Comparison of ENCODE assay signal across 7 mouse cellular contexts in genomic region chr17:33978631-33979031, GRCm38 (mm10). TPM values are rescaled to one million over a fixed set of nuclear protein-coding genes. Genes with fewer than 3 reads are reported as not detected.
DNase-seq lines count a peak whose midpoint lies in the region; ATAC-seq and TF ChIP-seq lines count a peak whose summit lies in the region.

No protein-coding gene starts in this region.

- H3K4me2 ChIP-seq in forebrain, embryonic 15.5 days (replicated peaks), result peak overlapping the region; percentile 52
- peak overlapping the region; percentile 47 for H3K4me2 ChIP-seq in hindbrain, embryonic 11.5 days (replicated peaks; ENCODE audit: low read depth, low read length)
- H3K4me2 ChIP-seq in limb, embryonic 13.5 days (replicated peaks), result peak overlapping the region; percentile 62
- peak overlapping the region; percentile 52 for H3K4me2 ChIP-seq in midbrain, embryonic 12.5 days (replicated peaks)
- H3K4me2 ChIP-seq in stomach, embryonic 14.5 days (replicated peaks; ENCODE audit: low read depth, low read length), result peak overlapping the region; percentile 59

- H3K9me3 ChIP-seq in forebrain, embryonic 15.5 days, result no peaks in the 10 kb centered on the region
- no peaks in the 10 kb centered on the region for H3K9me3 ChIP-seq in hindbrain, embryonic 11.5 days (ENCODE audit: control insufficient read depth, low read length)
- H3K9me3 ChIP-seq in limb, embryonic 13.5 days, result no peaks in the 10 kb centered on the region
- H3K9me3 ChIP-seq in midbrain, embryonic 12.5 days, result no peaks in the 10 kb centered on the region
- no peaks in the 10 kb centered on the region for H3K9me3 ChIP-seq in stomach, embryonic 14.5 days (ENCODE audit: control insufficient read depth, low read depth, low read length)

- H3K4me1 ChIP-seq in forebrain, embryonic 15.5 days, result peaks cover 20% of the 10 kb centered on the region
- no peaks in the 10 kb centered on the region for H3K4me1 ChIP-seq in hindbrain, embryonic 11.5 days (replicated peaks; ENCODE audit: control insufficient read depth, insufficient read depth, low read length)
- peaks cover 25% of the 10 kb centered on the region for H3K4me1 ChIP-seq in limb, embryonic 13.5 days
- H3K4me1 ChIP-seq in midbrain, embryonic 12.5 days, result peaks cover 15% of the 10 kb centered on the region
- H3K4me1 ChIP-seq in stomach, embryonic 14.5 days (ENCODE audit: control insufficient read depth, insufficient read depth, low read length), result peaks cover 4% of the 10 kb centered on the region; the same call in 1 of the 2 replicates

- no peaks in the 10 kb centered on the region for H3K36me3 ChIP-seq in forebrain, embryonic 15.5 days
- H3K36me3 ChIP-seq in hindbrain, embryonic 11.5 days (ENCODE audit: control insufficient read depth, insufficient read depth, low read length), result no peaks in the 10 kb centered on the region
- H3K36me3 ChIP-seq in limb, embryonic 13.5 days, result no peaks in the 10 kb centered on the region
- no peaks in the 10 kb centered on the region for H3K36me3 ChIP-seq in midbrain, embryonic 12.5 days
- H3K36me3 ChIP-seq in stomach, embryonic 14.5 days (ENCODE audit: control insufficient read depth, insufficient read depth, low read length), result no peaks in the 10 kb centered on the region

- POLR2A ChIA-PET in Patski (lab: Charles Lee), result no interaction called here

- peaks cover 10% of the 10 kb centered on the region for H3K27me3 ChIP-seq in Patski
- peaks cover 45% of the 10 kb centered on the region for H3K27me3 ChIP-seq in forebrain, embryonic 15.5 days
- H3K27me3 ChIP-seq in hindbrain, embryonic 11.5 days (ENCODE audit: control insufficient read depth, insufficient read depth, low read length), result peaks cover 30% of the 10 kb centered on the region
- peaks cover 72% of the 10 kb centered on the region for H3K27me3 ChIP-seq in limb, embryonic 13.5 days
- H3K27me3 ChIP-seq in midbrain, embryonic 12.5 days, result peaks cover 56% of the 10 kb centered on the region
- H3K27me3 ChIP-seq in stomach, embryonic 14.5 days (ENCODE audit: control insufficient read depth, insufficient read depth, low read length), result peaks cover 17% of the 10 kb centered on the region

- H3K4me3 ChIP-seq in forebrain, embryonic 15.5 days, result peak overlapping the region; percentile 35
- peak overlapping the region; percentile 23 for H3K4me3 ChIP-seq in hindbrain, embryonic 11.5 days (ENCODE audit: low read depth, low read length)
- peak overlapping the region; percentile 37 for H3K4me3 ChIP-seq in limb, embryonic 13.5 days
- peak overlapping the region; percentile 33 for H3K4me3 ChIP-seq in midbrain, embryonic 12.5 days
- peak overlapping the region; percentile 29 for H3K4me3 ChIP-seq in stomach, embryonic 14.5 days (ENCODE audit: low read depth, low read length)

- in situ Hi-C loops in Patski (cut with MboI; ENCODE audit: low pct_unique_long_range_greater_than_20kb), result no loop called here

- no peak overlapping the region for H3K27ac ChIP-seq in forebrain, embryonic 15.5 days (replicated peaks)
- H3K27ac ChIP-seq in hindbrain, embryonic 11.5 days (ENCODE audit: low read depth, low read length), result no peak overlapping the region
- H3K27ac ChIP-seq in limb, embryonic 13.5 days, result no peak overlapping the region
- no peak overlapping the region for H3K27ac ChIP-seq in midbrain, embryonic 12.5 days (replicated peaks)
- no peak overlapping the region for H3K27ac ChIP-seq in stomach, embryonic 14.5 days (ENCODE audit: low read length)

- CTCF ChIA-PET in Patski (lab: Charles Lee), result interaction anchor here (1.0 kb wide), 1 partner anchor 14 kb away, joined by 3 read pairs; no protein-coding TSS in a partner anchor

- no peak for DNase-seq in Patski (ENCODE audit: low read depth, low spot score)
- peak; percentile 90 for DNase-seq in cerebellum, adult 11-12 months
- peak; percentile 31 for DNase-seq in hindbrain, embryonic 11.5 days (ENCODE audit: low spot score)

- under 1% methylated on average over 17 of the region's 17 CpGs for WGBS in forebrain, embryonic 15.5 days
- 0% methylated on average over 17 of the region's 17 CpGs for WGBS in hindbrain, embryonic 11.5 days
- 0% methylated on average over 17 of the region's 17 CpGs for WGBS in limb, embryonic 13.5 days
- 0% methylated on average over 17 of the region's 17 CpGs for WGBS in midbrain, embryonic 12.5 days
- under 1% methylated on average over 16 of the region's 17 CpGs for WGBS in stomach, embryonic 14.5 days

- no peak overlapping the region for H3K9ac ChIP-seq in forebrain, embryonic 15.5 days (replicated peaks)
- H3K9ac ChIP-seq in hindbrain, embryonic 11.5 days (ENCODE audit: low read depth, low read length), result no peak overlapping the region
- H3K9ac ChIP-seq in limb, embryonic 13.5 days, result peak overlapping the region; percentile 39
- H3K9ac ChIP-seq in midbrain, embryonic 12.5 days (replicated peaks), result peak overlapping the region; percentile 8
- H3K9ac ChIP-seq in stomach, embryonic 14.5 days (replicated peaks; ENCODE audit: low read depth, low read length), result 0 out of 2 replicates have a peak overlapping the region, but pooled peaks have one; percentile 25

- no peak for TF ChIP-seq CTCF in Patski (IDR thresholded peaks at IDR 0.05)

- ATAC-seq in Patski, result peak; percentile 69
- no peak for ATAC-seq in forebrain, embryonic 15.5 days (replicated peaks)
- ATAC-seq in hindbrain, embryonic 11.5 days (ENCODE audit: low FRiP score), result 0 out of 2 replicates have a peak, but pooled peaks have one; percentile 20
- peak; percentile 39; the same call in 1 of the 2 replicates for ATAC-seq in limb, embryonic 13.5 days (ENCODE audit: low FRiP score, low read depth)
- no peak for ATAC-seq in midbrain, embryonic 12.5 days (ENCODE audit: low FRiP score, low read depth)
- peak; percentile 75 for ATAC-seq in stomach, embryonic 14.5 days (ENCODE audit: insufficient number of reproducible peaks, insufficient read depth, low FRiP score, low read depth)

RNA-seq across cellular contexts. Expression of gene H2-K1, which starts 21.5 kb away (rescaled TPM):
- polyA plus RNA-seq in Patski (2021), result 79.5 TPM
- 8.1 and 13.0 TPM in 2 replicates for polyA plus RNA-seq in forebrain, embryonic 15.5 days (2015; fragmentation: Nextera tagmentation; extraction: Ambion mirVana)
- polyA plus RNA-seq in hindbrain, embryonic 11.5 days (2014; fragmentation: Nextera tagmentation; extraction: Ambion mirVana), result 18.7 and 19.4 TPM in 2 replicates
- 7.3 and 12.2 TPM in 2 replicates for polyA plus RNA-seq in limb, embryonic 13.5 days (2015; fragmentation: Nextera tagmentation; extraction: Ambion mirVana)
- 26.8 and 28.4 TPM in 2 replicates for polyA plus RNA-seq in midbrain, embryonic 12.5 days (2016; fragmentation: Nextera tagmentation; extraction: Ambion mirVana)
- polyA plus RNA-seq in stomach, embryonic 14.5 days (2014; fragmentation: Nextera tagmentation; extraction: Ambion mirVana), result 38.3 and 38.8 TPM in 2 replicates

RNA-seq across cellular contexts. Expression of gene Rps18, which starts 22.8 kb away (rescaled TPM):
- polyA plus RNA-seq in Patski (2021), result 1,854 TPM
- 864 and 971 TPM in 2 replicates for polyA plus RNA-seq in forebrain, embryonic 15.5 days (2015; fragmentation: Nextera tagmentation; extraction: Ambion mirVana)
- polyA plus RNA-seq in hindbrain, embryonic 11.5 days (2014; fragmentation: Nextera tagmentation; extraction: Ambion mirVana), result 1,221 and 1,241 TPM in 2 replicates
- polyA plus RNA-seq in limb, embryonic 13.5 days (2015; fragmentation: Nextera tagmentation; extraction: Ambion mirVana), result 1,649 and 1,723 TPM in 2 replicates
- 891 and 909 TPM in 2 replicates for polyA plus RNA-seq in midbrain, embryonic 12.5 days (2016; fragmentation: Nextera tagmentation; extraction: Ambion mirVana)
- 2,047 and 2,164 TPM in 2 replicates for polyA plus RNA-seq in stomach, embryonic 14.5 days (2014; fragmentation: Nextera tagmentation; extraction: Ambion mirVana)

RNA-seq across cellular contexts. Expression of gene Vps52, which starts 23.0 kb away (rescaled TPM):
- 56.9 TPM for polyA plus RNA-seq in Patski (2021)
- 75.8 and 79.7 TPM in 2 replicates for polyA plus RNA-seq in forebrain, embryonic 15.5 days (2015; fragmentation: Nextera tagmentation; extraction: Ambion mirVana)
- 38.2 and 39.4 TPM in 2 replicates for polyA plus RNA-seq in hindbrain, embryonic 11.5 days (2014; fragmentation: Nextera tagmentation; extraction: Ambion mirVana)
- polyA plus RNA-seq in limb, embryonic 13.5 days (2015; fragmentation: Nextera tagmentation; extraction: Ambion mirVana), result 46.8 and 49.4 TPM in 2 replicates
- polyA plus RNA-seq in midbrain, embryonic 12.5 days (2016; fragmentation: Nextera tagmentation; extraction: Ambion mirVana), result 67.0 and 70.9 TPM in 2 replicates
- polyA plus RNA-seq in stomach, embryonic 14.5 days (2014; fragmentation: Nextera tagmentation; extraction: Ambion mirVana), result 31.5 and 34.8 TPM in 2 replicates

RNA-seq across cellular contexts. Expression of gene B3galt4, which starts 27.3 kb away (rescaled TPM):
- polyA plus RNA-seq in Patski (2021), result 2.8 TPM
- 10.1 and 10.4 TPM in 2 replicates for polyA plus RNA-seq in forebrain, embryonic 15.5 days (2015; fragmentation: Nextera tagmentation; extraction: Ambion mirVana)
- polyA plus RNA-seq in hindbrain, embryonic 11.5 days (2014; fragmentation: Nextera tagmentation; extraction: Ambion mirVana), result 4.8 and 5.3 TPM in 2 replicates
- polyA plus RNA-seq in limb, embryonic 13.5 days (2015; fragmentation: Nextera tagmentation; extraction: Ambion mirVana), result 8.0 and 9.2 TPM in 2 replicates
- 8.1 and 8.7 TPM in 2 replicates for polyA plus RNA-seq in midbrain, embryonic 12.5 days (2016; fragmentation: Nextera tagmentation; extraction: Ambion mirVana)
- 2.8 and 2.9 TPM in 2 replicates for polyA plus RNA-seq in stomach, embryonic 14.5 days (2014; fragmentation: Nextera tagmentation; extraction: Ambion mirVana)

RNA-seq across cellular contexts. Expression of gene Wdr46, which starts 38.2 kb away (rescaled TPM):
- polyA plus RNA-seq in Patski (2021), result 35.8 TPM
- 31.0 and 33.4 TPM in 2 replicates for polyA plus RNA-seq in forebrain, embryonic 15.5 days (2015; fragmentation: Nextera tagmentation; extraction: Ambion mirVana)
- polyA plus RNA-seq in hindbrain, embryonic 11.5 days (2014; fragmentation: Nextera tagmentation; extraction: Ambion mirVana), result 26.8 and 29.4 TPM in 2 replicates
- 35.4 and 37.0 TPM in 2 replicates for polyA plus RNA-seq in limb, embryonic 13.5 days (2015; fragmentation: Nextera tagmentation; extraction: Ambion mirVana)
- polyA plus RNA-seq in midbrain, embryonic 12.5 days (2016; fragmentation: Nextera tagmentation; extraction: Ambion mirVana), result 37.5 and 37.7 TPM in 2 replicates
- 19.0 and 23.0 TPM in 2 replicates for polyA plus RNA-seq in stomach, embryonic 14.5 days (2014; fragmentation: Nextera tagmentation; extraction: Ambion mirVana)

Comparison
In these comparisons a context has a peak if more than half of its experiments do, and no peak if none do; other contexts are left out.
1. ATAC-seq: peak in Patski (single experiment), hindbrain, embryonic 11.5 days (single experiment), limb, embryonic 13.5 days (single experiment) and stomach, embryonic 14.5 days (single experiment); none in forebrain, embryonic 15.5 days (single experiment) and midbrain, embryonic 12.5 days (single experiment).
2. H3K9ac ChIP-seq: peak in limb, embryonic 13.5 days (single experiment), midbrain, embryonic 12.5 days (single experiment) and stomach, embryonic 14.5 days (single experiment); none in forebrain, embryonic 15.5 days (single experiment) and hindbrain, embryonic 11.5 days (single experiment).
3. Peak in every context shown above with its lines, with median percentiles within 50 percentile points of each other: H3K4me2 ChIP-seq and H3K4me3 ChIP-seq.